Mouse (Mus musculus) CD4-positive, CD25-positive, alpha-beta regulatory T cell (primary cell): Measurements from ENCODE around the gene Sh3yl1. TPM values are rescaled to one million over a fixed set of nuclear protein-coding genes. Genes with fewer than 3 reads are reported as not detected.

Experiments
- polyA plus RNA-seq: library from polyadenylated mRNA; unstranded; fragments of 100-300 nt; shearing (Covaris generic); gene quantifications from one replicate; pipeline ENCODE4 v1.2.1, GENCODE M21; 2017

Sh3yl1 gene
- 1.9 TPM for polyA plus RNA-seq

GRCm38 (mm10) chr12:30911261-30912047 lies at the start of gene Sh3yl1, which contains the start of gene Acp1:
TSS of gene Sh3yl1 (plus strand) at chr12:30911668.
TSS of gene Acp1 (minus strand) at chr12:30911589.

GRCm38 (mm10) chr12:30883986-30884621 lies 27.4 kb upstream of the Sh3yl1 start, which contains the start of gene Alkal2:
TSS of gene Alkal2 (plus strand) at chr12:30884322.

Other genes with a start within 250 kb of the Sh3yl1 start
- gene Alkal2, start 27.3 kb upstream of the Sh3yl1 start, polyA plus RNA-seq = not detected
- gene Acp1, start 79 bp upstream of the Sh3yl1 start, polyA plus RNA-seq = 50.1 TPM
- 0.34 TPM for gene Fam110c, start 162.2 kb downstream of the Sh3yl1 start, polyA plus RNA-seq